Mouse (Mus musculus): ENCODE measurements around the gene Gtf2h2.

Gene Gtf2h2

DNA sequence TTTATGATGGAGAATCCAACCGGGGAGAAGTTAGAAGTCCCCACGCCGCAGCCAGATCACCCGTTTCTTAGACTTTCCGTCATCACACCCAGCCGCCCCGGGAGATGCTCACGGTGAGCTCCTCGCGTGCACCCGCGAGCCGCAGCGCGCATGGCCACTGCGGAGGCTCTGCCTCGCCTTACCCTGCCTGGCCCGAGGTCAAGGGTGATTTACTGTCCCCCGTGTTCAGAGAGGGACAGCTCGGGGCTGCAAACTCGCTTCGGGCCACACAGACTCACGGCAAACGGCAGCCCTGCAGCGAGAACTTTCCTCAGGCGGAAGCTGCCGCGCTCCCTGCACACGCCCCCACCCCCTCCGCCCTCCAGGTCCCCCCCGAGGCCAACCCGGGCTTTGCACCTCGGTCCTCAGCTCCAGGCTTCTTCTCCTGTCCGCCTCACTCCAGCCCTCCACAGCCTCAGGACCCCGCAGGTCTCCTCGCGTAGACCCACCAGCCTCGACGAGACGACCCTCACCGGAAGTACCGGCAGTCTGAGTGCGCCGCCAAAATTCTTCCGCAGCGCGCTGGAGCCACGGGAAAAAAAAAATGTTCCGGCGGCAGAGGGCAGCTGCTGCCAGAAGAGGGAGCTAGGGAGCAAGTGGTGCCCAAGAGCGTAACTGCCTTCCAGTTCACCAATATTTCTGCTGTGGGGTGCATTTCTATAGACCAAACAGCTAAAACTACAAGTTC is at the start of gene Gtf2h2:
Gene Gtf2h2, minus strand, starts transcription at position 519 of the 727 bp plus-strand sequence.
- Histone ChIP-seq H3K4me1 (replicated peaks; ENCODE audit: low read depth, low read length) (peaks cover 10% of the 10 kb centered on the region), H3K4me3 (replicated peaks; ENCODE audit: low read length) (peak within 1 kb of the TSS; percentile 97), H3K36me3 (ENCODE audit: insufficient read depth, low read length) (peaks cover 25% of the 10 kb centered on the region), H3K9me3 (ENCODE audit: low read length) (no peaks in the 10 kb centered on the region), H3K27me3 (ENCODE audit: insufficient read depth, low read length) (no peaks in the 10 kb centered on the region)
- no peak for TF ChIP-seq NANOG (IDR thresholded peaks at IDR 0.05; ENCODE audit: borderline replicate concordance, low read length)
- TF ChIP-seq POU5F1 (IDR thresholded peaks at IDR 0.05; ENCODE audit: borderline replicate concordance, low read length), result no peak
- peak; percentile 92 for TF ChIP-seq CTCF (conservative IDR thresholded peaks at IDR 0.05; ENCODE audit: low read length)

DNA sequence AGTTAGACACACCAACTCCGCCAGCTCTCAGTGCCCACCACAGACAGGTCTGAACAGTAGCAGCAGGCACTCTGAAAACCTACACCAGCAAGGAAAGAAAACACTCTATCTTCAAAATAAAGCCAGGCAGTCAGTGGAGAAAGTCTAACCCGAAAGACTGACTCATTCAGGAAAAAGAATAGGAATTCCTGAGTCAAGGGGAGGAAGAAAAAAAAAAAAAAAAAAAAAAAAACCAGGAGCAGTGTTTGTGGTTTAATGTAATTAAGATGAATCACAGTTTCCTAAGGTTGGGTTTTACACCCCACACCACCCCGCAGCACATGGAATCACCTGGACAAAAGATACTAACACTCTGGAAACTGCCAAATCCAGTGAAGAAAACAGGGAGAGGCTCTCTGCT is 43.8 kb upstream of the Gtf2h2 start:
- H3K4me3 ChIP-seq (replicated peaks; ENCODE audit: low read length), result no peak overlapping the region
- no peak for TF ChIP-seq NANOG (IDR thresholded peaks at IDR 0.05; ENCODE audit: borderline replicate concordance, low read length)
- TF ChIP-seq CTCF (conservative IDR thresholded peaks at IDR 0.05; ENCODE audit: low read length), result no peak
- TF ChIP-seq POU5F1 (IDR thresholded peaks at IDR 0.05; ENCODE audit: borderline replicate concordance, low read length), result no peak
- no peaks in the 10 kb centered on the region for H3K9me3 ChIP-seq (ENCODE audit: low read length)
- peaks cover 9% of the 10 kb centered on the region; the same call in 1 of the 2 replicates for H3K4me1 ChIP-seq (replicated peaks; ENCODE audit: low read depth, low read length)
- no peaks in the 10 kb centered on the region for H3K27me3 ChIP-seq (ENCODE audit: insufficient read depth, low read length)
- H3K36me3 ChIP-seq (ENCODE audit: insufficient read depth, low read length), result no peaks in the 10 kb centered on the region

DNA sequence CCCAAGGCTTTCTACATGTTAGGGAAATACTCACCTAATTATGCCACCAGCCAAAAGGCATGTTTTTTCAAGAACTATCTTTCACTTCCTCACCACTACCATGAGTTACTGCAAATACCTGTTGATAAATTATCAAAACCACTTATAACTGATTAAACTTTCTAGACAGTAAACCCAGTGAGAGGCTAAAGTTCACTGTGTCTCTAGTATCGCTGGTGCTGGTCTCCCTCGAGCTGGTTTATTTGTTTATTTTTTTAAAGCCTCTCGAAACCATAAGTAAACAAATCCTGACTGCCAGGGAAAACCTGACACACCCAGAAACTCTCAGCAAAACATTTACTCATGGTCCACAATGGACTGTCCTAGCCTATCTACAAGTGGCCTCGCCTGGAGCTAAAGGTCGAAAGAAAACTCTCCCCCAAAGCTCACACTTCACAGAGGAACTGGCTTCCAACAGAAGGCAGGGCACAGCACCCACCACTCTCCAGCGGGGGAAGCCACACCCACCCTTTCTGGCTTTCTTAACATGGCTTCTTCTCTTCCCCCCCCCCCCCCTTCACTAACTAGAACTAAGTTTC is 40.5 kb upstream of the Gtf2h2 start:
- Histone ChIP-seq H3K9me3 (ENCODE audit: low read length) (peaks cover 6% of the 10 kb centered on the region), H3K27me3 (ENCODE audit: insufficient read depth, low read length) (no peaks in the 10 kb centered on the region), H3K36me3 (ENCODE audit: insufficient read depth, low read length) (no peaks in the 10 kb centered on the region), H3K4me1 (replicated peaks; ENCODE audit: low read depth, low read length) (peaks cover 9% of the 10 kb centered on the region; the same call in 1 of the 2 replicates), H3K4me3 (replicated peaks; ENCODE audit: low read length) (no peak overlapping the region)
- TF ChIP-seq POU5F1 (IDR thresholded peaks at IDR 0.05; ENCODE audit: borderline replicate concordance, low read length), result no peak
- TF ChIP-seq CTCF (conservative IDR thresholded peaks at IDR 0.05; ENCODE audit: low read length), result no peak

DNA sequence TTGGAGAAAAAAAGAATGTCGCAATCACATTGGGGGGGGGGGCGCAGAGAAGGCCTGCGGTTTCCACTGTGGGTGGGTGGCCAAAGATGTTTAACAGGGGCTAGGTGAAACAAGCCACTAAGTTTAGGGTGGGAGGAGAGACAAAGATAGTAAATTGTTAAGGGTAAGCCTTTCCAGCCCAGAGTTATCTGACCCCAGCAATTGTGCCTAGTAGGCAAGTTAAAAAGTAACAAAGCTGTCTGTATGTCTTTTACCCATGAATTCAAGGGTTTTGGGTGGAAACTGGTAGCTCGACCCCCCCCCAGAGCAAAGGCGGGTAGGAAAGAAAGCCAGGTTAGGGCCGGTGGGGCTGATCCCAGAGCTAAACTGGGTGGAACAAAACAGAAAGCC is 34.3 kb upstream of the Gtf2h2 start:
- TF ChIP-seq NANOG (IDR thresholded peaks at IDR 0.05; ENCODE audit: borderline replicate concordance, low read length), result no peak
- no peak for TF ChIP-seq POU5F1 (IDR thresholded peaks at IDR 0.05; ENCODE audit: borderline replicate concordance, low read length)
- TF ChIP-seq CTCF (conservative IDR thresholded peaks at IDR 0.05; ENCODE audit: low read length), result no peak
- Histone ChIP-seq H3K4me1 (replicated peaks; ENCODE audit: low read depth, low read length) (peaks cover 7% of the 10 kb centered on the region; the same call in 1 of the 2 replicates), H3K36me3 (ENCODE audit: insufficient read depth, low read length) (no peaks in the 10 kb centered on the region), H3K9me3 (ENCODE audit: low read length) (peaks cover 6% of the 10 kb centered on the region), H3K27me3 (ENCODE audit: insufficient read depth, low read length) (no peaks in the 10 kb centered on the region), H3K4me3 (replicated peaks; ENCODE audit: low read length) (no peak overlapping the region)

DNA sequence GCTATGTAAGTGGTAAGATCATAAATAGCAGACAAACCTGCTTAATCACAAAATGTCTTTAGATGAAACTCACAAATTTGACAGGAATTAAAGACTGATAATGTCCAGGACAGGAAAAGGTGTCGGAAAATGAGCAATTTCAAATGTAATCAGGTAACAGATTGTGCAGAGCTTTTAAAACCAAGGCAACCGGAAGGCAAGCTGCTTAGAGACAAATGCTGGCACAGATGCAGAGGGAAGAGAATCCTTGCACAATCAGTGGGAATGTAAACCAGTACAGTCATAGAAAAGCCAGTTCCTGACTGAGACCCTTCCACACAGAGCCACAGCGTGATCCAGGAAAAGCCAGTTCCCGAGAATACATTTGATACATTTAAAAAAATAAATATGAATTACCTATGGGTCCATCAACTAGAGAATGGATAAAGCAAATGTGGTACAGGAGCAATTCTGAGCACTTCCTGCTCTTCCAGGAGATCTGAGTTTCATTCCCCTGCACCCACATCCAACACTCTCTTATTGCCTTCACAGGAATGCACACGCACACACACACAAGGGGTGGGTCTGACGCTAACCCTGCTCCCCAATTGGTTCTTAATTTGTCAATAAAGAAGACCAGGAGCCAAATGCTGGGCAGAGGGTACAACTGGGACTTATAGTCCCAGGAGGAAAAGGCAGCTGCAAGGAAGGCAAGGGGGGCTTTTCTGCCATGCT is 33.7 kb upstream of the Gtf2h2 start:
- Histone ChIP-seq H3K4me1 (replicated peaks; ENCODE audit: low read depth, low read length) (peaks cover 7% of the 10 kb centered on the region; the same call in 1 of the 2 replicates), H3K9me3 (ENCODE audit: low read length) (peaks cover 6% of the 10 kb centered on the region), H3K27me3 (ENCODE audit: insufficient read depth, low read length) (no peaks in the 10 kb centered on the region)

DNA sequence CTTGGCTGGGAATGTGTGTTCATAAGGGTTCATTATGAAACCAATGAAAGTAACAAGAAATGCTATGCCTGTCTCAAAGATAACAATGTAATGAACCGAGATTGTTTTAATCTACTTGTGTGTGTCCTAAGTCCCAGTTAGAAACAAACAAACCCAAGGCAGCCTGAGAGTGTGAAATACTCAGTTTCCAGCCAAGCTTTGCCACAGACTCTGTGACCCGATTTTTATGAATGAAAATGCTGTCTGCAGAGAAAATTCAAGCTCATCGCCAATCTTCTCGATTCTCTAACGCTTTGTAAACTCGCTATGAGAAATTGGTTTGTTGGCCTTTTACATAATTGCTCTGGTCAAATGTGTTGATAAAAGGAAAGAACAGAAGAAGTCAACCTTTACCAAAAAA is 32.5 kb upstream of the Gtf2h2 start:
- Histone ChIP-seq H3K4me3 (replicated peaks; ENCODE audit: low read length) (no peak overlapping the region), H3K27me3 (ENCODE audit: insufficient read depth, low read length) (no peaks in the 10 kb centered on the region), H3K4me1 (replicated peaks; ENCODE audit: low read depth, low read length) (peaks cover 7% of the 10 kb centered on the region; the same call in 1 of the 2 replicates), H3K36me3 (ENCODE audit: insufficient read depth, low read length) (no peaks in the 10 kb centered on the region), H3K9me3 (ENCODE audit: low read length) (peaks cover 4% of the 10 kb centered on the region)
- TF ChIP-seq POU5F1 (IDR thresholded peaks at IDR 0.05; ENCODE audit: borderline replicate concordance, low read length) (no peak), NANOG (IDR thresholded peaks at IDR 0.05; ENCODE audit: borderline replicate concordance, low read length) (no peak), CTCF (conservative IDR thresholded peaks at IDR 0.05; ENCODE audit: low read length) (no peak)

More for the DNA sequence above, 33.7 kb upstream of the Gtf2h2 start:
- TF ChIP-seq NANOG (IDR thresholded peaks at IDR 0.05; ENCODE audit: borderline replicate concordance, low read length), result no peak
- TF ChIP-seq POU5F1 (IDR thresholded peaks at IDR 0.05; ENCODE audit: borderline replicate concordance, low read length), result no peak
- TF ChIP-seq CTCF (conservative IDR thresholded peaks at IDR 0.05; ENCODE audit: low read length), result no peak
- Histone ChIP-seq H3K4me3 (replicated peaks; ENCODE audit: low read length) (no peak overlapping the region), H3K36me3 (ENCODE audit: insufficient read depth, low read length) (no peaks in the 10 kb centered on the region)

DNA sequence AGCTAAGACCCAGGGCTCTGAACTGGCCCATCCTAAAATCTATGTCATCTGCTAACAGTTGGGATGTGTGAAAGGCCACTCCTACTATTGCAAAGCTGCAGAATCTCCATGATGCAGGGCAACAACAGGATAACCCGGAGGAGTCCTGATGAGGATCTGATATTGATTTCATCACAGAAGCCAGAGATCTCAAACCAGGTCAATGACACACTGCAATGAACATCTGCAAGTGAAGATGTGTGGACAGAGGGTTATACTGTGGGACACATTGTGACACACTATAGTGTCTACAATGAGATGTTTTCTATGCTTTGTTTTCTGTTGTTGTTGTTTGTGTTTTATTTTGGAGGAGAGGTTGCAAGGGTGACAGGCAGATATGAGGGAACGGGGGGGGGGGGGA is 31.3 kb upstream of the Gtf2h2 start:
- H3K4me1 ChIP-seq (replicated peaks; ENCODE audit: low read depth, low read length), result peaks cover 7% of the 10 kb centered on the region; the same call in 1 of the 2 replicates
- no peaks in the 10 kb centered on the region for H3K27me3 ChIP-seq (ENCODE audit: insufficient read depth, low read length)
- no peaks in the 10 kb centered on the region for H3K9me3 ChIP-seq (ENCODE audit: low read length)
- no peak overlapping the region for H3K4me3 ChIP-seq (replicated peaks; ENCODE audit: low read length)
- H3K36me3 ChIP-seq (ENCODE audit: insufficient read depth, low read length), result no peaks in the 10 kb centered on the region
- TF ChIP-seq NANOG (IDR thresholded peaks at IDR 0.05; ENCODE audit: borderline replicate concordance, low read length) (no peak), CTCF (conservative IDR thresholded peaks at IDR 0.05; ENCODE audit: low read length) (no peak), POU5F1 (IDR thresholded peaks at IDR 0.05; ENCODE audit: borderline replicate concordance, low read length) (no peak)

Measured in E14TG2a.4 (cell line).